Mouse (Mus musculus) cerebellum, adult 11-12 months (tissue): Measurements from ENCODE around the gene Arid1a.
"Not testable (repeated sequence)": the region's sequence is repeated elsewhere in the genome, so short reads cannot be mapped to it uniquely, and the experiment has no call there.

Experiments
- DNase-seq: peaks from one replicate; pipeline ENCODE4 v3.0.0; 2022

Arid1a gene

DNA sequence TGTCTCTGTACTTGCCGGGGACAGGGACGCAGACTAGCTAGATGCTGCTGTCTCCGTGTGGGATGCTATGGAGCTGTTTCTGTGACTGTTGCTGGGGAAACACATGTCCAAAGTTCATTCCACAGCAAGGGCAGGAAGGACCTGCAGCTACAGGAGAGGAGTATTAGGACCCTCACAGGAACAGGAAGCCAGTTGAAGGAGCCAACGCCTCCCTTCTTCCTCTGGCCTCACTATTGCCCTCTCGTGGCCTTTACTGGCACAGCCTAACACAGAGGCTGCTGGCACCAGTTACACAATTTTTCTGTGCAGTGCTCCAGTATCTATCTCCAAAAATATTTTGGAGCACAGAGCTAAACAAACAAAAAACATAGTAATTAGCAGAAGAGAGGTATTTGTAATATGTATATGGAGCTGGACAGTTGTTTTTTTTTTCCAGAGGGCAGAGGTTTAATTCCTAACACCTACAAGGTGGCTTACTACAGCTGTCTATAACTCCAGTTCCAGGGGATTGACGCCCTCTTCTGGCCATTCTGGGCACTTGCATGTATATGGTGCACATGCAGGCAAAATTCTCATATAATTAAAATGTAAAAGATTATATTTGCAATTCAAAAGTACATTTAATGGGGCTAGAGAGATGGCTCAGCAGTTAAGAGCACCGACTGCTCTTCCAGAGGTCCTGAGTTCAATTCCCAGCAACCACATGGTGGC, 106.4 kb downstream of the Arid1a start, which contains the start of gene Zdhhc18:
TSS of gene Zdhhc18 (minus strand) at position 166 of the 711 bp plus-strand sequence.
- DNase-seq, result peak; percentile 66

DNA sequence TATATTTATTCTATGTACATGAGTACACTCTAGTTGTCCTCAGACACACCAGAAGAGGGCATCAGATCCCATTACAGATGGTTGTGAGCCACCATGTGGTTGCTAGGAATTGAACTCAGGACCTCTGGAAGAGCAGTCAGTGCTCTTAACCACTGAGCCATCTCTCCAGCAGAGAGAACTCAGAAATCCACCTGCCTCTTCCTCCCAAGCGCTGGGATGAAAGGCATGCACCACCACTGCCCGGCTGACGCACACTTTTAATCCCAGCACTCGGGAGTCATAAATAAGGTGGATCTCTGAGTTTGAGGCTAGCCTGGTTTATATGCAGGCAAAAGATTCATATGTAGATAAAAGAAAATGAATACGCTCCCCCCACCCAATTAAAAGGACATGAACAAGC, 107.1 kb downstream of the Arid1a start:
- not testable (repeated sequence) for DNase-seq

DNA sequence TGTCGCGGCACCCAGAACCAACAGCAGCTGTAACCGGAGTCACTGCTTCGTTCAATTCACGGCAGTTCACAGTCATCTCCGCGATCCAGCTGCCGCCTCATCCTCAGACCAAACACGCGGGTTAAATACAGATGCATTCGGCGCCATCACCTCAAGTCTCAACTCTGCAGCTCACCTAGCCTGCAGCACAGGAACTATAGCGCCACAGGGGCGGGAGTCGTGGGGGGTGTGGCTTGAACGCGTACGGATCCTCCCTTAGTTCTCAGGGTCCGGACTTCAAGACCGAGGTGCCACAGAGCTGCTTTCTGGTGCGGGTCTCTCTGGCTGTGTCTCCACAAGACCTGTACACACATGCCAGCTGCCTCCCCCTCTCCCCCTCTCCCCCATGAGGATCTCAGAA, 110.9 kb downstream of the Arid1a start:
- no peak for DNase-seq

DNA sequence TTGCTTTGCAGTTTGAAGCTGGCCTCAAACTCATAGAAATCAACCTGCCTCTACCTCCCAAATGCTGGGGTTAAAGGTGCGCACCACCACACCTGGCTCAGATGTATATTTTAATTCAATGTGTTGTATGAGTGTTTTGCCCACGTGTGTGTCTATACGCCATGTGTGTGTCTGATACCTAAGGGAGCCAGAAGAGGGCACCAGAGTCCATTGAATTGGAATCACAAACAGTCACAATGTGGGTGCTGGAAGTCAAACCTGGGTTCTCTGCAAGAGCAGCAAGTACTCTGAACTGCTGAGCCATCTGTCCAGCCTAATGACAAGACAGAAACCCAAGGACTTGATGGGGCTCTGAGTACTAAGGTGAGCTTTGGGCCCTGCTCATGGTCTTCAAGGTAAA, 111.4 kb downstream of the Arid1a start:
- no peak for DNase-seq

DNA sequence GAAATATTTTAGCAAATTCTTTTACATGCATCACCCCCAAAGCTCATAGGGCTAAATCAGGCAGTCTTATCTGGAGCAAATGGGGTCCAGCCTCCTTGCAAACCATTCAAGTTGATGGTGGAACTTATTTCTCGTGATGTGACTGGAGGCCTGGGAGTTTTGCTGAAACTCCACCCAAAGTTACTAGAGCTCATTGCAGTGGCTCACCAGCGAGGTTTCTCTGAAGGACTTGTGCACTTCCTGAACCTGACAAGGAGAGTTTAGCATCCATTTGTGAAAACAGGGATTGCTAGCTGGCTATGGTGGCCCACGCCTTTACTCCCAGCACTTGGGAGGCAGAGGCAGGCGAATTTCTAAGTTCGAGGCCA, 122.5 kb downstream of the Arid1a start:
- DNase-seq, result no peak

DNA sequence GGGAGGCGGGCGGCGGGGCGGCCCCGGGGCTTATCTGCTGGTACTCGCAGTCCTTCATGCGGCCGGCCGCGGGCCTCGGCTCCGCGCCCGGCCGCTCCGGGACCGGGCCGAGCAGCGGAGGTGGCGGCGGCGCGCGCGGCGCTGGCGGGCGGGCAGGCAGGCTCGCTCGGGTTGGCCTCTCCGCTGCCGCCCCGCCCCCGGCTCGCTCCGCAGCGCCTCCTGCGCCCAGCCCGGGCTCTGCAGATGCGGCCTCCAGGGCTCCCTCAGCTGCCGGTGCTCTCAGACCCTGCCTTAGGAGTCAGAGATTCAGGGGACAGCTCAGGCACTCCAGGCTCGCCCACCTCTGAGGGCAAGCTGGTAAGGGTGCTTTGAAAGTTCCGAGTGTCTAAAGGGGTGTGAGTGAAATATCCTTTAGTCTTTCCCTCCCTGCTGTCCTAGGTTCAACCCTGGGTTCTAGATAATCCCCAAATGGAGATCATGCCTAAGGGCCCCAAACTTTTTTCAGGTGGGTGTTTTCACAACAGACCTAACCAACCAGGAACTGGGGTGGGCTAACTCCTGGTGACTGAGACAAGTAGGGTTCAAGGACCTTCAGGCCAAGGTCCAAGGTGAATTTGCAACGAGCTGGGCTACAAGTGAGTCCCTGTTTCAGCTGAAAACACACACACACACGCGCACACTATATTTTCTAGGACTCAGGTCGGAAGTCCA, 123.1 kb downstream of the Arid1a start:
- DNase-seq, result peak; percentile 88

DNA sequence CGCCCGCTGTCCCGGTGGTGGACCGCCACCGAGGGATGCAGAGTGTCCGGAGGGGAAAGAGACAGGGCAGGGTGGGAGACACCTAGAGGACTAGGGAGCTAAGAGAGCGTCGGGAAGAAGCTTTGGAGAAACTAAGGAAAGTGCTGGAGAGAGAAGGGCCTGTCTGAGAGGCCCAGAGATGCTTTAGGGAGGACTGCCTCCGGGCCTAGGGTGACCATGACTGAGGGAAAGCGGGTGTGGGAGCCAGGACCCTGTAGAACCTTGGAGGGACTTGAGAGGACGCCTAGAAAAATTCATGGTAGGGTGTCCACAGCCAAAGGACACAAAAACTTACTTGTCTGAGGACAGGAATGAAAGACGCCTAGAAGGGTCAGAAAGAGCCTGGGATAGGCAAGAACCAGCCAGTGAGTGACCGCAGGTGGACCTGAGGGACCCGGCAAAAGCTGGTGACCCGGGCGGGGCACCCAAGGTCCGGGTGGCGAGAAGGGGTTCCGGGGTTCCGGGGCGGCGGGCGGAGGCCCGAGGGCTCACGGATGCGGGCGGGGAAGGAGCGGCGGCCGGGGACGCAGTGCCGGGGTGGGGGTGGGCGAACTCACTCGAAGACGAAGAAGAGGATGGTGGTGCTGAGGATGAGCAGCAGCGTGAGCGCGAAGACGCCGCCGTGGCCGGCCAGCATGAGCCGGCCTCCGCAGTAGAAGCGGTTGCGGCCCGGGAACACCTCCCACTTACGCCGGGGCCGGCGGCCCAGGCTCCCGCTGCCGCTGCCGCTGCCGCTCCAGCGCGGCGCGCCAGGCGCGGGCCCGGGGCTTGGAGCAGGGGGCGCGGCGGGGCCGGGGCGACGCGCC, 123.9 kb downstream of the Arid1a start:
- DNase-seq, result no peak

DNA sequence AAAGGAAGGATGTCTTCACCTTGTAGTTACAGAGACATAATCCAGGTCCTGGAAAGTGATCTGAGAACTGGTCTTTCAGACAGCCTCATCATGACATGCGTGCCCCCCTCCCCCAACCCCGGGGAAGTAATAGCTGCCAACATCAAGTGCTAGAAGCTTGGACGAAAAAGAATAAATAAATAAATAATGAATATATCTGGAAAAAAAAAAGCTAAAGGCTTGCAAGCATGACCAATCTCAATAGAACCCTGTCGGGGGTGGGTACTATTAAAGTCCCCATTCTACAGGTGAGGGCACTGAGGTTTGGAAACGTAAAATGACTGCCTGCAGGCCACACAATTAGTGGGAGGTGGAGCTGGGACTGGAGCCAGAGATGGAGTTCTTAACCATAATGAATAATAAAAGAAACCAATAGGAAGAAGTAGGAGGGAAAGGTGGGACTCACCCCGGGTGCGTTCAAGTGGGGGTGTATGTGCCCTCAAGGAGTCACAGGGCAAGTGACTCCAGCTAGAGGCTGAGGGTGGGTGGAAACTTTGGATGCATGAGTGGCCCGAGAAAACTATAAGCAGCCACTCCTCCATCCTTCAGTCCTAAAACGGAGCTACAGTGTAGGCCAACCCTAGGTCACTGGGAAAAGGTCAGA, 124.7 kb downstream of the Arid1a start:
- peak; percentile 56 for DNase-seq

DNA sequence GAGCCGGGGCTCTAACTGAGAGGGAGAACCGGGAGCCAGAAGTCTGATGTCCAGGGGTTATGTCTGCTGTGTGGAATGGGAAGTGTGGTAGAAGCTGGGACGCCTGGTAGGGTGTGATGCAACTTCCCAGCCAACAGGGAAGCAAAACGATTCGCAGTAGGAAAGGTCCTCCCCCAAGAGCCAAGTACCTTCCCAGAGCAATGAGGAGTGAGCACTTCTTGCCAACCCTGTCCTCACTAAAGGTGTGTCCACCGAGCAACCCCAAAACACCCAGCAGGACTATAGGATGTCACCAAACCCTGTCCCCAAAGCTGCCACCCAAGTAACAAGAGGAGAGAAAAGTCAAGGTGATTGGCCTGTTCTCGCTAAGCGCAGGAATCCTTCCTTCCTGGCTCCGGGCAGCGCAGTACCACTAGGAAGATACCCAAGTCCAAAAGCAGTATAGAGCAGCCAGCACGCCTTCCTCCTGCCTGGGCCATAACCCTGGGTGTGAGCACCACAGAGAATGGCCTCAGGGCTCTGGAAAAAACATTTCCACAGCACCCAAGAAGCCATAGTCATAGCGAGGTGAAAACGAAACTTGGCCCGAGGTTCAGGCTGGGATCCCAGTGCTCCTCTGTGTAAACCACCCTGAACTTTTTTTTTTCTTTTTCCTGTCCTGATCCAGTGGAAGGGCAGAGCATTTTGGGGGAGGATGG, 125.3 kb downstream of the Arid1a start:
- DNase-seq, result no peak

DNA sequence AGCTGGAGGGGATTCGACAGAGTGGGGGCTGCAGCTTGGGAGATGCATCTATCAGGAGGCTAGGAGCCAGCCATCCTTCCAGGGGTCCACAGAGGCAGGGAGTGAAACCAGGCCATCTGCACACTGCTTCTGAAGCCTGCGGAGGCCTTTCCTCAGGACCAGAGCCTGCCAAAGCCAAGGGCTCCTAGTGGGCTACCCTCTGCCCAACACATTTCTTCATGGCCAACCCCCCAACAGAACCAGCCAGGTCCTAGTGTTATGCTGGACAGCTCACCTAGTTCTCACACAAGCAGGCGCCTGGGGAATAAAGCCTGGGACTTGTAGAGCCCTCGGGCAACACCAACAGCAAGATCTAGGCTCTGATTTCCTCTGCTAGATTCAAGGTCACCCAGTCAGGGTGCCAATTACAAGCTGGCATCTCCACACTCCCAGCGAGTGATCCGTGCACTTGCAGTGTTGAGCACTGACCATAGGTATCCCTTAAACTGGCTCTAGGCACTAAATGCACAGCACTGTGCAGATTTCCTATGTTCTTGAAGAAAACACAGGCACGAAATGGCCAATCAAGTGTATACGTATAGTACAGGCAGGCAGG, 126.1 kb downstream of the Arid1a start:
- peak; percentile 78 for DNase-seq

DNA sequence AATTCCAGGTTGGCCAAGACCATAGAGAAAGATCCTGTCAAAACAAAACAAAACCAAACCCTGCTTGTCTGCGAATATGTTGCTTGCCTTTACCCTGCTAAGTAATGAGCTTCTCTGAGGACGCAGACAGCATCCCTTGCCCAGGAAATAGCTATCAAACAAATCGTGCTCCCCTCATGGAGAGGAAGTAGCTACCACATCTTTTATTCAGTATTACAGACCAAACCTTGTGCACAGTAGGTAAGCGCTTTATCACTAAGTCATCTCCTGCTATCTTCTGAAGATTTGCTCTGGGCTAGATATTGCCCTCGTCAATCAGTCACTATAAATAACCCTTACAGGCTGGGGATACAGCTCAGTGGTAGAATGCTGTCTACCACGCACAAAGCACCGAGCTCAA, 127.4 kb downstream of the Arid1a start:
- DNase-seq, result no peak
